Mouse (Mus musculus) embryonic facial prominence, embryonic 11.5 days (tissue): ENCODE results near the gene Sec24c. TPM values are rescaled to one million over a fixed set of nuclear protein-coding genes. Genes with fewer than 3 reads are reported as not detected.
A peak's percentile ranks its signal among the peaks of the same experiment; 100 is the strongest.

Source experiments
- ATAC-seq: fragments of 200-750 bp; cut with Nextera tagmentation; replicated peaks from 2 replicates; pipeline ENCODE4 v1.8.0; 2017; ENCODE audit warnings: low read depth; ENCODE audit not compliant: insufficient number of reproducible peaks, low FRiP score, low TSS enrichment
- DNase-seq: peaks from one replicate; pipeline ENCODE4 v3.0.0-alpha.2; 2015; ENCODE audit warnings: low spot score
- H3K27ac ChIP-seq: fragments of 300-500 bp; sonication (generic); replicated peaks from 2 replicates; pipeline ENCODE4 v1.5.1; 2014; ENCODE audit warnings: mild to moderate bottlenecking, low read depth, low read length, control low read depth
- H3K27me3 ChIP-seq: fragments of 300-500 bp; sonication (generic); 2 replicates; pipeline ENCODE4 v1.6.1; 2014; ENCODE audit warnings: mild to moderate bottlenecking, low read length, moderate library complexity, mixed read lengths; ENCODE audit not compliant: control insufficient read depth, insufficient read depth
- H3K36me3 ChIP-seq: fragments of 300-500 bp; sonication (generic); replicated peaks from 2 replicates; pipeline ENCODE4 v1.6.1; 2014; ENCODE audit warnings: low read depth, mild to moderate bottlenecking, low read length, moderate library complexity, mixed read lengths; ENCODE audit not compliant: control insufficient read depth, insufficient read depth
- H3K4me1 ChIP-seq: fragments of 300-500 bp; sonication (generic); 2 replicates; pipeline ENCODE4 v1.6.1; 2014; ENCODE audit warnings: low read length, mixed read lengths; ENCODE audit not compliant: control insufficient read depth, insufficient read depth
- H3K4me2 ChIP-seq: fragments of 300-500 bp; sonication (generic); 2 replicates; pipeline ENCODE4 v1.6.1; 2014; ENCODE audit warnings: low read depth, mild to moderate bottlenecking, control low read depth, low read length, moderate library complexity
- H3K4me3 ChIP-seq: fragments of 300-500 bp; sonication (generic); 2 replicates; pipeline ENCODE4 v1.5.1; 2014; ENCODE audit warnings: low read depth, low read length, control low read depth
- H3K9ac ChIP-seq: fragments of 300-500 bp; sonication (generic); replicated peaks from 2 replicates; pipeline ENCODE4 v1.6.1; 2014; ENCODE audit warnings: mild to moderate bottlenecking, control low read depth, low read length
- H3K9me3 ChIP-seq: fragments of 300-500 bp; sonication (generic); replicated peaks from 2 replicates; pipeline ENCODE4 v1.6.1; 2016; ENCODE audit warnings: mild to moderate bottlenecking, low read length, inconsistent platforms, mixed read lengths; ENCODE audit not compliant: control insufficient read depth
- whole genome bisulfite sequencing: fragments of 180-500 bp; shearing (Covaris S2); extraction: QIAGEN DNeasy Blood & Tissue Kit; methylation state at CpG from one replicate; pipeline ENCODE4 v1.1.7; 2014; 5-methylcytosine and 5-hydroxymethylcytosine counted together
- polyA plus RNA-seq: library from polyadenylated mRNA; unstranded; fragments of >200 nt; fragmentation: Nextera tagmentation; extraction: Ambion mirVana; gene quantifications from 2 replicates; pipeline ENCODE4 v1.2.1, GENCODE M21; 2014

Gene Sec24c
- polyA plus RNA-seq, 1 experiment from 2014 or later = 73.7 TPM

DNA sequence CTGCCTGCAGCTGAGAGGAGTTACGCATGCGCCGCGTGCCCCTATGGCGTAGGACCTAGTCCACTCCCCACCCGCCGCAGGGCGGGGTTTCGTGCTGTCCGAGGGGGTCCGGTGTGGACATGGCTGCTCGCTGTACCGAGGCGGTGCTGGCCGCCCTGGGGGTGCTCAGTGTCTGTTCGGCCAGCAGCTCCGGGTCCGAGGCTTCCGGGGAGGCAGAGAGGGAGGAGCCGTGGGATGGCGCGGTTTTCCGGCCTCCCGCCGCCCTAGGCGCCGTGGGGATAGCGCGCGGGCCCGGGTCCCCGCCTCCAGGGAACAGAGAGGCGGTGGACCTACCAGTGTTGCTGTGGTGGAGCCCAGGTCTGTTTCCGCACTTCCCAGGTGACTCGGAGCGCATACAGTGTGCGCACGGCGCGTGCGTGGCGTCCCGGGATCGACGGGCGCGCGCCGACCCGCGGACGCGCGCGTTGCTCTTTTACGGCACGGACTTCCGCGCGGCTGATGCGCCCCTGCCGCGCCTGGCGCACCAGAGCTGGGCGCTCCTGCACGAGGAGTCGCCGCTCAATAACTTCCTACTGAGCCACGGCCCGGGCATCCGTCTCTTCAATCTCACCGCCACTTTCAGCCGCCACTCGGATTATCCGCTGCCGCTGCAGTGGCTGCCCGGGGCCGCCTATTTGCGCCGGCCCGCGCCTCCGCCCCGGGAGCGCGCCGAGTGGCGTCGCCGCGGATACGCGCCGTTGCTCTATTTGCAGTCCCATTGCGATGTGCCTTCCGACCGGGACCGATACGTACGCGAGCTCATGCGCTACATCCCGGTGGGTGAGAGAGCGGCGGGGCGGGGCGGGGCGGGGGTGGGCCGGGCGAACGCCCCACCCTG is 21.0 kb downstream of the Sec24c start, which contains the start of gene Fut11:
Fut11 (plus strand) TSS at position 85 of the 877 bp plus-strand sequence.
- Histone ChIP-seq H3K4me1 (no peaks in the 10 kb centered on the region), H3K9ac (peak within 1 kb of the TSS; percentile 63), H3K4me2 (peak within 1 kb of the TSS; percentile 73), H3K36me3 (peaks cover 4% of the 10 kb centered on the region), H3K9me3 (no peaks in the 10 kb centered on the region), H3K4me3 (peak within 1 kb of the TSS; percentile 64), H3K27me3 (no peaks in the 10 kb centered on the region), H3K27ac (peak within 1 kb of the TSS; percentile 81)
- under 1% methylated on average over 110 of the region's 111 CpGs for WGBS
- DNase-seq (peak; percentile 93), ATAC-seq (peak; percentile 93)

DNA sequence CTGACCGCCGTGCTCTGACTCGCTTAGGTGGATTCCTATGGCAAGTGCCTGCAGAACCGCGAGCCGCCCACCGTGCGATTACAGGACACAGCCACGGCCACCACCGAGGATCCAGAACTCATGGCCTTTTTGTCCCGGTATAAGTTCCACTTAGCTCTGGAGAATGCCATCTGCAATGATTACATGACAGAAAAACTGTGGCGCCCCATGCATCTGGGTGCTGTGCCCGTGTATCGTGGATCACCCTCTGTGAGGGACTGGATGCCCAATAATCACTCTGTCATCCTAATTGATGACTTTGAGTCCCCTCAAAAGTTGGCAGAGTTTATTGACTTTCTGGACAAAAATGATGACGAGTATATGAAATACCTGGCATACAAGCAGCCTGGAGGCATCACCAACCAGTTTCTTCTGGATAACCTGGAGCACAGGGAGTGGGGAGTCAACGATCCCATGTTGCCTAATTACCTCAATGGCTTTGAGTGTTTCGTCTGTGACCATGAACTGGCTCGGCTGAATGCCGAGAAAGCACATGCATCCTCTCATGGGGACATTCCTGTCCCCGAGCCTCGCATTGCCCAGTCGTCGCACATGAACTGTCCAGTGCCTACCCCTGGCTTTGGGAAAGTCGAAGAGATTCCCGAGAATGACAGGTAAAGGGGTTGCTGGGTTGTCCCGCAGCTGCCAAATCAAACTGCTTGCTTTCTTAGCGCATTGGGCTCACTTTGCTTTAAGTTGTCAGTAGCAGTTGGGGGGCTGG is 21.8 kb downstream of the Sec24c start:
- Histone ChIP-seq H3K4me1 (no peaks in the 10 kb centered on the region), H3K36me3 (peaks cover 4% of the 10 kb centered on the region)
- 13% methylated on average over 27 of the region's 27 CpGs for WGBS

DNA sequence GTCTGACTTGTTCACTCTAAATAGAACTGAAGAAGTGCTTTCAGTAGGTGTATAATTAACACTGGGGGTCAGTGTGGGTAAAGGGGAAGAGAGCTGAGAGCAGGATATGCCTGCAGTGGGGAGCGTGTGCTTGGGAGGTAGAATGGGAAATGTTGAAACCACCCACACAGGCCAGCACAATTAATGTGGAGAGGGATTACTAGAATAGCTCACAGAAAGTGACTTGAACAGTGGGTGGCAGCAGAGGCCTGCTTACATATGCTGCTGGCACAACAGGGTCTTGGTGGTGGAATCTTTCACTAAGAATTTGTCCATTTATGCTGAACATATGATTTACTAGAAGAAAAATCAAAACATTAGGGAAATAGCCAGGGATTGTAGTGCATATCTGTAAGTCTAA is 22.9 kb downstream of the Sec24c start:
- ATAC-seq (no peak), DNase-seq (peak; percentile 61)
- H3K27ac ChIP-seq = no peak overlapping the region
- peaks cover 4% of the 10 kb centered on the region for H3K36me3 ChIP-seq
- 0 out of 2 replicates have a peak overlapping the region, but pooled peaks have one; percentile 7 for H3K9ac ChIP-seq
- H3K4me2 ChIP-seq = peak overlapping the region; percentile 73
- no peaks in the 10 kb centered on the region for H3K9me3 ChIP-seq
- peak overlapping the region; percentile 13 for H3K4me3 ChIP-seq
- 22% methylated on average over 1 of the region's 1 CpGs for WGBS
- H3K27me3 ChIP-seq = no peaks in the 10 kb centered on the region
- H3K4me1 ChIP-seq = peaks cover 3% of the 10 kb centered on the region; the same call in 1 of the 2 replicates

More for the DNA sequence above, 21.8 kb downstream of the Sec24c start:
- H3K27ac ChIP-seq = peak overlapping the region; percentile 81
- peak overlapping the region; percentile 63 for H3K9ac ChIP-seq
- H3K4me3 ChIP-seq = peak overlapping the region; percentile 64
- H3K9me3 ChIP-seq = no peaks in the 10 kb centered on the region
- H3K4me2 ChIP-seq = peak overlapping the region; percentile 73
- ATAC-seq (no peak), DNase-seq (no peak)
- no peaks in the 10 kb centered on the region for H3K27me3 ChIP-seq

DNA sequence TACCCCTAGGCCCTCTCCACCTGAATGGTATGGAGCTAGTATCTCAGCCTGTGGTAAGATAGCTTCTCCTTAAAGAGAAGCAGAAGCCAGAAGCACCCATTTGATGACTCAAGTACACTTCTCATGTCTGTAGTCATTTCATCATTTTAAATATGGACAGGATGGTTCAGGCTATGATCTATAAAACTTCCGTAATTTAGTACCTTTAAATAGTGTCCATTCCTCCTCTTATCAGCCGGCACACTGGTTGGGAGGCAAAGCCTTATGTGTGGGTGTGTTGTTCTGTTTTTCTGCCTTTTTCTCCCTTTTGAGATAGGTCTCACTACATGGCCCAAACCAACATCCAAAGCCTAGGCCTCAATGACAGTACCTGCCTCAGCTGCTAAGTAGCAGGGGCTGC is 24.4 kb downstream of the Sec24c start:
- Histone ChIP-seq H3K27ac (no peak overlapping the region), H3K9me3 (no peaks in the 10 kb centered on the region), H3K36me3 (no peaks in the 10 kb centered on the region; the same call in none of the 2 replicates), H3K9ac (no peak overlapping the region), H3K4me3 (no peak overlapping the region), H3K4me1 (peaks cover 3% of the 10 kb centered on the region; the same call in 1 of the 2 replicates), H3K27me3 (no peaks in the 10 kb centered on the region), H3K4me2 (no peak overlapping the region)
- ATAC-seq (no peak), DNase-seq (no peak)
- WGBS = 87% methylated on average over 2 of the region's 2 CpGs

DNA sequence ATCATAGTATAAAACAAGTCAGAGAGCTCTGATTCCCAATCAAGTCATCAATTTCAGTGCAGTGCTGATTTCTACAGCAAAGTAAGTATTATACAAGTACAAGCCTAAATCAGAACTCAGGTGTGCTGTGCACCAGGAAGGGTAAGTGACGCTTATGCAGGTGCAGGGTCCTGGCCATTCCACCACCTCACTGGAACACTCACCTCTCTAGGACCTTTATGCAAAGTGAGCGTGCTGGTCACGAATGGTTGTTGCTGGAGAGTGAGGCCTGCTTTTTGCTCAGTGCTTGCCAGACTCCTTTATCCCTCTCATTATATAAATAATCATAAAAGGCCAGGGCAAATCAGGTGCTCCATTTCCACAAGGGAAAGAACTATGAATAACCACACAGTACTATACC is 26.3 kb downstream of the Sec24c start:
- Histone ChIP-seq H3K9ac (no peak overlapping the region), H3K27me3 (no peaks in the 10 kb centered on the region), H3K9me3 (no peaks in the 10 kb centered on the region), H3K4me1 (peaks cover 3% of the 10 kb centered on the region; the same call in 1 of the 2 replicates), H3K4me2 (no peak overlapping the region), H3K4me3 (no peak overlapping the region), H3K36me3 (no peaks in the 10 kb centered on the region; the same call in 1 of the 2 replicates), H3K27ac (no peak overlapping the region)
- no peak for ATAC-seq
- WGBS = 85% methylated on average over 3 of the region's 3 CpGs
- no peak for DNase-seq

DNA sequence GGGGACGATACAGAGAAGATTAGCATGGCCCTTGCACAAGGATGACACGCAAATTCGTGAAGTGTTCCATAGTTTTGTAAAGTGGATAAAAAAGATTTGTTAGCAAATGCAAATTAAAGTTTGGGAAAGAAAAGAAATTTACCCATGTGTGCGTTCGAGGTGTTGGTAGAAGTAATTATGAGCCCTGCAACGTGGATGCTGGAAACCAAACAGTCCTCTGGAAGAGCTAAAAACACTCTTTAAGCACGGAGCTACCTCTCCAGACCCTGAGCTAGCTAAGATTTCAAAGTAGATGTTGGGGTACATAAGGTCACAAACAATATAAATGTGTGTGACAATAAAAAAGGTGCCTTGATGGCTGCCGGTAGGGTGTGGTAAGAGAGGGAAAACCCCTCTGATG is 27.4 kb downstream of the Sec24c start:
- no peak overlapping the region for H3K27ac ChIP-seq
- WGBS = 83% methylated on average over 8 of the region's 8 CpGs
- H3K4me2 ChIP-seq = peak overlapping the region; percentile 58
- H3K36me3 ChIP-seq = no peaks in the 10 kb centered on the region; the same call in 1 of the 2 replicates
- no peak for ATAC-seq
- peaks cover 3% of the 10 kb centered on the region; the same call in 1 of the 2 replicates for H3K4me1 ChIP-seq
- peak overlapping the region; percentile 63; the same call in 1 of the 2 replicates for H3K4me3 ChIP-seq
- H3K9ac ChIP-seq = no peak overlapping the region
- H3K27me3 ChIP-seq = no peaks in the 10 kb centered on the region
- no peaks in the 10 kb centered on the region for H3K9me3 ChIP-seq
- no peak for DNase-seq

DNA sequence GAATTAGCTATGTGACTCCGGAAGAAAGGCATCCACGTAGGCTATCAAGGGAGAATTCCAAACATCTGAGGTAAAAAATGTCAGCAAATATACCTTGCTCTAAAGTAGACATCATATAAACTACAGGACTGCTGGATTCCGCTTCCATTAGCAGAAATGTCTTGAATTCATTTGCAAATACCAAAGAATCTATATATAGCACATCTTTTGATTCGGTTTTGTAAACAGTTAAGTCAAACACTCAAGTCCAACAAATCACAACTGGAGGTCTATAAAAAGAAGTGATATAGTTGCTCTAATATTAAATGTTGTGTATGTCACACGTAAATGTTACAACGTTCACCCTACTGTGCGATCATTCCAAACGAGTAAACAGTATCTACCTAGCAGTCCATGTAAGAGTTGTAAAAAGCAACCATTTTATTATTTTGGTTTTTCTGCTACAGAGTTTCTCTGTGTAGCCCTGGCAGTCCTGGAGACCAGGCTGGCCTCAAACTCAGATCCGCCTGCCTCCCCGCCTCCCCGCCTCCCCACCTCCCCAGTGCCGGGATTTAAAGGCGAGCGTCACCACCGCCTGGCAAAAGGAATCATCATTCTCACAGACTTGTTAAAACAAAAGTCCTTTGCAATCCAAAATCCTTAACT is 28.1 kb downstream of the Sec24c start:
- Histone ChIP-seq H3K36me3 (no peaks in the 10 kb centered on the region; the same call in 1 of the 2 replicates), H3K4me1 (peaks cover 3% of the 10 kb centered on the region; the same call in 1 of the 2 replicates), H3K9me3 (no peaks in the 10 kb centered on the region), H3K27ac (peak overlapping the region; percentile 59), H3K4me2 (peak overlapping the region; percentile 58), H3K9ac (peak overlapping the region; percentile 79), H3K4me3 (peak overlapping the region; percentile 63), H3K27me3 (no peaks in the 10 kb centered on the region)
- no peak for DNase-seq
- ATAC-seq = 0 out of 2 replicates have a peak, but pooled peaks have one; percentile 6
- WGBS = 14% methylated on average over 15 of the region's 15 CpGs
